Mouse (Mus musculus) ES-E14 (cell line): ENCODE results near the gene Fabp3.

ENCODE experiments used
- CHD2 ChIP-seq: IDR thresholded peaks from 2 replicates; pipeline ENCODE4 v1.6.1; 2014; ENCODE audit warnings: mild to moderate bottlenecking, low read depth, low read length, inconsistent platforms
- HCFC1 ChIP-seq: IDR thresholded peaks from 2 replicates; pipeline ENCODE4 v1.6.1; 2012; ENCODE audit warnings: low read length, inconsistent platforms, borderline replicate concordance; ENCODE audit not compliant: insufficient read depth
- ZC3H11A ChIP-seq: IDR thresholded peaks from 2 replicates; pipeline ENCODE4 v1.6.1; 2012; ENCODE audit warnings: low read depth, mild to moderate bottlenecking, inconsistent platforms, low read length, borderline replicate concordance
- ZNF384 ChIP-seq: IDR thresholded peaks from 2 replicates; pipeline ENCODE4 v1.6.1; 2012; ENCODE audit warnings: low read depth, low read length, inconsistent platforms

DNA sequence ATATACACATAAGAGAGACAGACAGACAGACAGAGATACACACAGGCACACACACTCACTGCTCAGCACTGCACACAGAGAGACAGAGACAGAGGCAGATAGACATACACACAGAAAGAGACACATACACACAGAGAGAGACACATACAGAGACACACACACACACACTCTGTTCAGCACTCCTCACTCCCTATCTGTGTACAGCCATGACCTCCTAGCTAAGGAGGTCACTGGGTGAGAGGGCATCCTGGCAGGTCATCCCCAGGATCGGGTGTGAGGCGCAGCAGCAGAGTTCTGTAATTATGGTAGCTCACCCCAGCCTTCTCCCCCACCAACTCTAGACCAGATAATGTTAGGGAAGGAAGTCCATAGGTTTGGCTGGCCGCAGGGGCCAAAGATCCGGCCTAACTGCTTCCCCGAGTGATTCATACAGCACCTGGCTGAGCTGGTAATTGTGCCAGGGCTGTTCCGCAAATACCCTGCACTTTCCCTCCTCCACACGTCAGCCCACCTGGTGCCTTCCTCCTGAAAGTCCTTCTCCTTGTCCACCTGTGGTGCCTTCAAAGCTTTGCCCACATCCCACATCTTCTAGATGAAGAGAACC, 31.7 kb upstream of the Fabp3 start:
- TF ChIP-seq HCFC1 = no peak
- no peak for TF ChIP-seq CHD2
- no peak for TF ChIP-seq ZNF384
- no peak for TF ChIP-seq ZC3H11A
